Mouse (Mus musculus): ENCODE data around the gene Slc25a38. TPM values are rescaled to one million over a fixed set of nuclear protein-coding genes. Genes with fewer than 3 reads are reported as not detected.

The Slc25a38 gene
- polyA plus RNA-seq, 1 experiment from 2014 or later, result 16.3 TPM

DNA sequence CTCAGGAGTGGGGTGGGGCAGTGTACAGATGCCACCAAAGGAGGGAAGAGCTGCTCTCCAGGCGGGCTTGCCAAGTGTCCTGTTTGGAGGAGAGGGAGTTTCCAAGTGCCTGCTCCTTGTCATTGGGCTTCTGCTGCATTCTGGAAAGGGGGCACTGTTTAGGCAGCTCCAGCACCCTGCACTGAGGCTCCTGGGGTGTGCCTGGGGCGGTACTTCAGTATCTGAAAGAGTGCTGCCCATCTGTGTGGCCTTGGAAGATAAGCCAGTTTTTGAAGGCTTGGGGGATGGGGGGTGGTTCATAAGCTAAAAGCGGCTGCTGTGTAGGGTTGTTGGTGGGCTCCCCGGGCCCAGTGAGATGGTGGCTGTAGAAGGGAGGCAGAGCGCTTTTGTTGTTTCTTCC lies 5.4 kb downstream of the Slc25a38 start:
- H3K27ac ChIP-seq (replicated peaks), result peak overlapping the region; percentile 59
- no peak; the same call in 1 of the 2 replicates for ATAC-seq (ENCODE audit: low FRiP score, low TSS enrichment)
- H3K9ac ChIP-seq (ENCODE audit: low read length), result 0 out of 2 replicates have a peak overlapping the region, but pooled peaks have one; percentile 8
- H3K4me2 ChIP-seq (replicated peaks; ENCODE audit: low read depth), result no peak overlapping the region
- TF ChIP-seq EP300 (optimal IDR thresholded peaks at IDR 0.05), result no peak
- TF ChIP-seq CTCF (IDR thresholded peaks at IDR 0.05; ENCODE audit: low read depth), result no peak
- no peaks in the 10 kb centered on the region for H3K4me1 ChIP-seq (replicated peaks; ENCODE audit: control insufficient read depth, insufficient read depth)
- no peaks in the 10 kb centered on the region for H3K27me3 ChIP-seq (ENCODE audit: control insufficient read depth, insufficient read depth, low read length)
- H3K36me3 ChIP-seq (ENCODE audit: control insufficient read depth, insufficient read depth, low read length), result peaks cover 8% of the 10 kb centered on the region; the same call in 1 of the 2 replicates
- no peak for DNase-seq (ENCODE audit: low spot score)
- no peak overlapping the region for H3K4me3 ChIP-seq (ENCODE audit: low read depth, low read length)
- no peaks in the 10 kb centered on the region for H3K9me3 ChIP-seq (ENCODE audit: control insufficient read depth, low read length)
- 59% methylated on average over 5 of the region's 5 CpGs for WGBS

DNA sequence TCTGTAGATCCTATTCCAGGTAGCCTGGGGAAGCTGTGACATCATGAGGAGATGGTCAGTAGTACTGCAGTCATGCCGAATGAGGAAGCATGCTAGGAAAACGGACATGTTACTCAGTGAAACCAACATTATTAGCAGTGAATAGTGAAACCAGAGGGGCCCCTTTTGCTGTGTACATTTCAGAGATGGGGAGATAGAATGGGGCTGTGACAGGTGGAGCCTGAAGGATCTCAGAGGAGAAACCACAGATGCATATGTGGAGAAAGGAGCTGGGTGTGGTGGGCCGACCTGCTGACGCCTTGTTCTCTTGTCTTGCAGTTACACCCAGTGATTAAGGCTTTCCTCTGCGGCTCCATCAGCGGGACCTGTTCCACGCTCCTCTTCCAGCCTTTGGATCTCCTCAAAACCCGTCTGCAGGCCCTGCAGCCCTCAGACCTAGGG lies 6.0 kb downstream of the Slc25a38 start:
- H3K27me3 ChIP-seq (ENCODE audit: control insufficient read depth, insufficient read depth, low read length), result no peaks in the 10 kb centered on the region
- TF ChIP-seq CTCF (IDR thresholded peaks at IDR 0.05; ENCODE audit: low read depth) (no peak), EP300 (optimal IDR thresholded peaks at IDR 0.05) (no peak)
- H3K36me3 ChIP-seq (ENCODE audit: control insufficient read depth, insufficient read depth, low read length), result peaks cover 8% of the 10 kb centered on the region; the same call in 1 of the 2 replicates
- ATAC-seq (ENCODE audit: low FRiP score, low TSS enrichment) (peak; percentile 66), DNase-seq (ENCODE audit: low spot score) (peak; percentile 52)
- H3K4me3 ChIP-seq (ENCODE audit: low read depth, low read length), result no peak overlapping the region
- H3K4me1 ChIP-seq (replicated peaks; ENCODE audit: control insufficient read depth, insufficient read depth), result no peaks in the 10 kb centered on the region
- H3K9ac ChIP-seq (ENCODE audit: low read length), result no peak overlapping the region
- H3K27ac ChIP-seq (replicated peaks), result peak overlapping the region; percentile 59
- WGBS, result 55% methylated on average over 8 of the region's 8 CpGs
- no peaks in the 10 kb centered on the region for H3K9me3 ChIP-seq (ENCODE audit: control insufficient read depth, low read length)
- no peak overlapping the region for H3K4me2 ChIP-seq (replicated peaks; ENCODE audit: low read depth)

DNA sequence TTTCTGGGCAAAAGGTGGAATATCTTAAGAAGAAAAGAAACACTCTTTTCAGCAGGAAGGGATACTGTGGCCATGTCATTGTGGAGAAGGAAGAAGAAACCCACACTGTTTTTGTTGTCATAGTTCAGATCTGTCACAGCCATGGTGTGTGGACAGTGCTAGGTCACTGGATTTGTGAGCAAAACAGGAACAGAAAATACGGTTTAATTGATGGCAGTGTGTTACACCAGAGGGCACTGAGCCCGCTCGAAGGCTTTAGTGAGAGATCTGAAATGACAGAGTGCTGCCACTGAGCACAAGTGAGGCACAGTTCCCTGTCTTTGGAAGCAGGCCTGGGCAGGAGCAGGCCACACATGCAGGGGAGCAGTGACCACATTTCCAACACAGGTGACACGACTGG lies 8.0 kb downstream of the Slc25a38 start:
- Histone ChIP-seq H3K27ac (replicated peaks) (peak overlapping the region; percentile 61), H3K36me3 (ENCODE audit: control insufficient read depth, insufficient read depth, low read length) (peaks cover 10% of the 10 kb centered on the region; the same call in 1 of the 2 replicates), H3K4me2 (replicated peaks; ENCODE audit: low read depth) (no peak overlapping the region), H3K9ac (ENCODE audit: low read length) (no peak overlapping the region), H3K4me3 (ENCODE audit: low read depth, low read length) (no peak overlapping the region), H3K4me1 (replicated peaks; ENCODE audit: control insufficient read depth, insufficient read depth) (no peaks in the 10 kb centered on the region), H3K27me3 (ENCODE audit: control insufficient read depth, insufficient read depth, low read length) (no peaks in the 10 kb centered on the region), H3K9me3 (ENCODE audit: control insufficient read depth, low read length) (no peaks in the 10 kb centered on the region)
- no peak for TF ChIP-seq CTCF (IDR thresholded peaks at IDR 0.05; ENCODE audit: low read depth)
- no peak for TF ChIP-seq EP300 (optimal IDR thresholded peaks at IDR 0.05)
- whole genome bisulfite sequencing, result 82% methylated on average over 4 of the region's 4 CpGs
- DNase-seq (ENCODE audit: low spot score), result no peak
- 0 out of 2 replicates have a peak, but pooled peaks have one; percentile 6 for ATAC-seq (ENCODE audit: low FRiP score, low TSS enrichment)

DNA sequence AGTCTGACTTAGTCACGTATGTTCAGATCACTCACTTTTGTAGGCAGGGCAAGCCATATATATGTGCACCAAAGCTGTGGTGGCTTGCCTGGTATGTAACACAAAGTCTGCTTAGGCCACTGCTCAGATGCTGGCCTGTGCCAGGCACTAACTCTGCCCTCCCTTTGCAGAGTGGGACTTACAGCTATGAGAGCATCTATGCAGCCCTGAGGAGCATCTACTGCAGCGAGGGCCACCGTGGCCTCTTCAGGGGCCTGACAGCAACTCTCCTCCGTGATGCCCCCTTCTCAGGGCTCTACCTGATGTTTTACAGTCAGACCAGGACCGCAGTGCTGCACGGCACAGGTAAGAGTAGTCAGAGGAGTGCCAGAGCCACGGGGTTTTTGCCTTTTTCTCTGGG lies 10.3 kb downstream of the Slc25a38 start:
- ATAC-seq (ENCODE audit: low FRiP score, low TSS enrichment), result no peak

DNA sequence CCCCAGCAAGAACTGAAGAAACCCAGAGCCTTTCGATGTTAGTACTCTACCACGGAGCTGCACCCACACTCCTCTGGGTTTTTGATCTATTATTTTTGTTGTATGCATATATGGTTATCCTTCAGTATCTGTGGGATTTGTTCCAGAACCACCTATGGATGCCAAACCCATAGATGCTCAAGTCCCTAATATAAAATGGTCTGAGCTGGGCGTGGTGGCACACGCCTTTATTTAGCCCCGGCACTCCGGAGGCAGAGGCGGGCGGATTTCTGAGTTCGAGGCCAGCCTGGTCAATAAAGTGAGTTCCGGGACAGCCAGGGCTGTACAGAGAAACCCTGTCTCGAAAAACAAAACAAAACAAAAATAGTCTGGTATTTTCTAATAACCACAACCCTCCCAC lies 16.7 kb downstream of the Slc25a38 start:
- H3K9me3 ChIP-seq (ENCODE audit: control insufficient read depth, low read length), result no peaks in the 10 kb centered on the region
- peak overlapping the region; percentile 25; the same call in 1 of the 2 replicates for H3K4me3 ChIP-seq (ENCODE audit: low read depth, low read length)
- H3K27me3 ChIP-seq (ENCODE audit: control insufficient read depth, insufficient read depth, low read length), result no peaks in the 10 kb centered on the region
- H3K4me2 ChIP-seq (replicated peaks; ENCODE audit: low read depth), result peak overlapping the region; percentile 46
- peaks cover 12% of the 10 kb centered on the region; the same call in 1 of the 2 replicates for H3K36me3 ChIP-seq (ENCODE audit: control insufficient read depth, insufficient read depth, low read length)
- 0 out of 2 replicates have a peak overlapping the region, but pooled peaks have one; percentile 41 for H3K9ac ChIP-seq (ENCODE audit: low read length)
- DNase-seq (ENCODE audit: low spot score) (no peak), ATAC-seq (ENCODE audit: low FRiP score, low TSS enrichment) (no peak)
- TF ChIP-seq EP300 (optimal IDR thresholded peaks at IDR 0.05), result no peak
- no peak for TF ChIP-seq CTCF (IDR thresholded peaks at IDR 0.05; ENCODE audit: low read depth)
- WGBS, result 40% methylated on average over 11 of the region's 11 CpGs
- no peaks in the 10 kb centered on the region for H3K4me1 ChIP-seq (replicated peaks; ENCODE audit: control insufficient read depth, insufficient read depth)
- H3K27ac ChIP-seq (replicated peaks), result peak overlapping the region; percentile 42; the same call in 1 of the 2 replicates

More for the DNA sequence above, 10.3 kb downstream of the Slc25a38 start:
- Histone ChIP-seq H3K9ac (ENCODE audit: low read length) (no peak overlapping the region), H3K36me3 (ENCODE audit: control insufficient read depth, insufficient read depth, low read length) (peaks cover 10% of the 10 kb centered on the region; the same call in 1 of the 2 replicates), H3K9me3 (ENCODE audit: control insufficient read depth, low read length) (no peaks in the 10 kb centered on the region), H3K27ac (replicated peaks) (no peak overlapping the region), H3K4me2 (replicated peaks; ENCODE audit: low read depth) (no peak overlapping the region), H3K4me3 (ENCODE audit: low read depth, low read length) (no peak overlapping the region), H3K27me3 (ENCODE audit: control insufficient read depth, insufficient read depth, low read length) (no peaks in the 10 kb centered on the region), H3K4me1 (replicated peaks; ENCODE audit: control insufficient read depth, insufficient read depth) (no peaks in the 10 kb centered on the region)
- 90% methylated on average over 7 of the region's 7 CpGs for WGBS
- no peak for DNase-seq (ENCODE audit: low spot score)
- TF ChIP-seq EP300 (optimal IDR thresholded peaks at IDR 0.05) (no peak), CTCF (IDR thresholded peaks at IDR 0.05; ENCODE audit: low read depth) (no peak)

DNA sequence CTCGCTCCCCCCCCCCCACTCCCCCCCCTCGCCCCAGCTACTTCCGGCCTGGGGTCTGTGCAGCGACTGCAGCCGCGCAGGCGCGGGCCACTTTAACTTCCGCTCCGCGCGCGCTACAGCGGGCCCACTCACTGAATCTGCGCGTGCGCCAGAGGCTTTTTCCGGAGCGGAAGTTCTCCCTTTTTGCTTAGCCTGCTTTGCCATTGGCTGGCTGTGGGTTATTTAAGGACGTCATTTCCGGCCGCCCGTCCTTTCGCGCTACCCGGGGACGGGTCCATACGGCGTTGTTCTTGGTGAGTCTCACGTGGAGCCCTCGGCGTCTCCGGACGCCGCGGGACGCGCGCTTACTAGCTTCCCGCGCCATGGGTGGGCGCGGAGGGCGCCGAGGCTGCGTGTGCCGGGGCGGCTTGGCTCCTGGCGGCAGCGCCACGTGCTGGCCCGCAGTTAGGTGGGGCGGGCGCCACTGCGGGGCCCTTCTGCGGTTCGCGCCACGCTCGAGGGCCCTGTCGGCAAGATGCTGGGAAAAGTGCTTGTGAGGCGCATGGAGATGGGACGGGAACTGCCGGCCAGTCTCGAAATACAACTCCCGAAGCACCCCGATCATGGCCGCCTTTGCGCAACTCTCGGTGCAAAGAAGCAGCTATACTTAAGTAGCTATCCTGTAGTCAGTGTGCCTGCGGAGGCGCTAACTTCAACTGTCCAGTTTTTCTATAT lies 17.5 kb downstream of the Slc25a38 start, which contains the start of gene Rpsa:
Rpsa (plus strand) TSS at position 152 of the 714 bp plus-strand sequence.
- Histone ChIP-seq H3K36me3 (ENCODE audit: control insufficient read depth, insufficient read depth, low read length) (peaks cover 15% of the 10 kb centered on the region; the same call in 1 of the 2 replicates), H3K4me3 (ENCODE audit: low read depth, low read length) (peak within 1 kb of the TSS; percentile 99), H3K27me3 (ENCODE audit: control insufficient read depth, insufficient read depth, low read length) (no peaks in the 10 kb centered on the region), H3K4me1 (replicated peaks; ENCODE audit: control insufficient read depth, insufficient read depth) (no peaks in the 10 kb centered on the region), H3K4me2 (replicated peaks; ENCODE audit: low read depth) (peak within 1 kb of the TSS; percentile 73), H3K9me3 (ENCODE audit: control insufficient read depth, low read length) (no peaks in the 10 kb centered on the region), H3K9ac (ENCODE audit: low read length) (peak within 1 kb of the TSS; percentile 97), H3K27ac (replicated peaks) (peak within 1 kb of the TSS; percentile 94)
- under 1% methylated on average over 69 of the region's 72 CpGs for WGBS
- no peak for TF ChIP-seq CTCF (IDR thresholded peaks at IDR 0.05; ENCODE audit: low read depth)
- no peak for TF ChIP-seq EP300 (optimal IDR thresholded peaks at IDR 0.05)
- DNase-seq (ENCODE audit: low spot score) (peak; percentile 97), ATAC-seq (ENCODE audit: low FRiP score, low TSS enrichment) (peak; percentile 97)

Measured in stomach, postnatal 0 days (tissue).